Mouse (Mus musculus) cerebellum, postnatal 14 days (tissue): ENCODE data around the gene Gm9945.

Source experiments
- DNase-seq, 2 experiments: peaks; one replicate each; pipeline ENCODE4 v3.0.0; 2021; ENCODE audit warnings: mixed read lengths in 2 of 2

Gene Gm9945

GRCm38 (mm10) chr11:53463551-53464424, 16.2 kb upstream of the Gm9945 start:
- peak in 1 of 2 experiments; percentile 37 for DNase-seq

- peak; percentile 92 to 95 for DNase-seq
Measured at GRCm38 (mm10) chr11:53466231-53466971, 13.6 kb upstream of the Gm9945 start.

DNA sequence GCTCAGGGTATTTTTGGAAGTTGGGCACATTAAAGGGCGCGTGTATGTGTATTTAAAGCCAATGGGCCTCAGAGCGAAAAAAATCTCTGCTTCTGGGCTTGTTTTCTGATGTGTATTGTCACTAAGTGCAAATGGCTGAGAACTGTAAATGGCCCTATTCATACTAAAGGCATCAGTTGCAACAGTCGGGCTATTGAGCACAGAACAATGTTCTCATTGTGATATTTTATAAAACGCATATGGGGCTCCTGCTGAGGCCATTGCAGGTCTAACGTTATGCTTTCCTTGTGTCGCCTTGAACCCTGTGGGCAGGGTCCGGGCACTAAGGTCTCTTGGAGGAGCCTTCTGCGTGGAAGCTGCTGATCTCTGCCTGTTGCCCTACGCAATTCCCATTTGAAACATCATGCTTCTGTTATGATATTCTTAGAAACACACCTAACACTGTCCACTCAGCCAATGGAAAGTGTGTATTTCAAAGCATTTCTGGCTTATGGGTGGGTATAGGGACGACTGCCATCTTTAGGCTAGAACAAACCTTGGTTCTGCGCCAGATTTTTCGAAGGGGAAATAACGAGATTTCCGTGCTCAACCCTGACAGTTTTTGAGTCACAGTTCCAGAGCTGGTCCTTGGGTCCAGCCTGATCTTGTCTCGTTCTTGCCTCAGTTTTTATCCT, 10.5 kb upstream of the Gm9945 start:
- DNase-seq, result no peak

DNA sequence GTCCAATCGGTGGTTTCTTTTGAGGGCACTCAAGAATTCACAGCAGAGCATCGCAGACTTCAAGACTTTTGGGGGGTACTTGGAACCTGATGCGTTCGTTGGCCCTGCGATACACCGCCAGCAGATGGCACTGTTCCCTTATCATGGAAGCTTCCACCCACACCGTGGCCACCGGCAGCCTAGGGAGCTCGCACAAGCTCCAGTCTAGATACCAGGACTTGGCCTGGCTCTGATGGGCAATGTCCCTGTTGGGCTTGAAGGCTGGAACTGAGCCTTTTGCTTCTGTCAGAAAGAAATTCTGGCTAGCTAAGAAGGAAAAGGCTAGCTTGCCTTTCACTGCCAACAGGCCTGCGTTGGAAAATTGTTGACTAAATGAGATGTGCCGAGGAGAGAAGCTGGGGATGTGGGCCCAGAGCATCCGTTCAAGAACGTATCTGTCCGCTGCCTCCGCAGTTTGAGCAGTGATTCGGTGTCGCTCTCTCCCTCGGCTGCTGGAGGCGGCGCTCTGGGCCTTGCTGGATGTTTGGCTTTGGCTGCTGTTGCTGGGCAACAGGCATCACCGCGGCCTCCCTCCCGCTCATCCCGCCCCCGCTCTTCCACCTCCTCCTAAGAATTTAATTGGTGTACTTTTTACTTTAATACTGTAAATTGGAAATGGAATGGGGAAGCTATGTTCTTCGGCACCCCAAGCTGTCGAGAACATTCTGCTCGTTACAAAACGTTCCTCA, 9.8 kb upstream of the Gm9945 start, which contains the start of gene Gm9837:
Gm9837 (minus strand) TSS at position 512 of the 728 bp plus-strand sequence.
- peak; percentile 97 to 98 for DNase-seq

- no peak for DNase-seq
Measured at GRCm38 (mm10) chr11:53472709-53473108, 7.3 kb upstream of the Gm9945 start.

GRCm38 (mm10) chr11:53475620-53476019, 4.3 kb upstream of the Gm9945 start:
- DNase-seq, result no peak

GRCm38 (mm10) chr11:53477833-53478232, 2.1 kb upstream of the Gm9945 start:
- DNase-seq, result no peak

DNA sequence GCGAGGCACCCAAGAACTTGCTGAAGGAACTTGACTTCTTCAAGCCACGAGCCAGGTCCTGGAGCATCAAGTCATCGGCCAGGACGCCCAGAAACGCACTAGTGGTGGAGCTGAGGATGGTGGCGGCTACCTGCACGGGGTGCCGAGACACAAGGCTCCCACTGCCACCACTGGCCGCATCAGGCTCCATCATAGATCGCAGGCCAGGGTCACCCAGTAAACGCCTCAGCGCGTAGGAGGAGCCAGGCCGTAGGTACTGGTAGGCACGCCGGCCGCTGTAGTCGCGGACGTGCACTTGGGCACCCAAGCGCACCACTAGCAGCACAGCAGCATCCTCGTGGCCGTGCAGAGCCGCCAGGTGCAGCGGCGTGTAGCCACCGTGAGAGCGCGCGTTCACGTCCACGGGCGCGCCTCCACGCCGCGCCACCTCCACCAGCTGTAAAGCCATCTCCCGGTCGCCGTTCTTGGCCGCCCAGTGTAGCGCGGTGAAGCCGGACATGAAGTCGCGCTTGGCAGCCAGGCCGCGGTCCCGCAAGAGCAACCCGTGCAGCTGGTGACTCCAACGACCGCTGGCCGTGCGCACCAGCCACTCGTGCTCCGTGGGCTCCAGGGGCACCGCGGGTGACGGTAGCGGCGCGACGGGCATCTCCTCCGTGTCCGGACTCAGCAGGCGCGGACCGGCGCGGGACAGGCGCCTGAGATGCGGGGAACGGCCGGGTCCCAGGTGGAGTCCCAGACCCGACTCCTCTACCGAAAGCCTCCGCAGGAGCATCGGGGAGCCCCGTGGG, 1.4 kb upstream of the Gm9945 start:
- DNase-seq, result peak; percentile 62 to 63

GRCm38 (mm10) chr11:53479171-53479782, 689 bp upstream of the Gm9945 start:
- DNase-seq, result peak in 1 of 2 experiments; percentile 58

- no peak for DNase-seq
Measured at GRCm38 (mm10) chr11:53481088-53481730, 1.2 kb downstream of the Gm9945 start.

- peak; percentile 53 to 71 for DNase-seq
Measured at GRCm38 (mm10) chr11:53483159-53483891, 3.4 kb downstream of the Gm9945 start.

- DNase-seq, result peak in 1 of 2 experiments; percentile 29
Measured at GRCm38 (mm10) chr11:53485719-53486118, 5.8 kb downstream of the Gm9945 start.

DNA sequence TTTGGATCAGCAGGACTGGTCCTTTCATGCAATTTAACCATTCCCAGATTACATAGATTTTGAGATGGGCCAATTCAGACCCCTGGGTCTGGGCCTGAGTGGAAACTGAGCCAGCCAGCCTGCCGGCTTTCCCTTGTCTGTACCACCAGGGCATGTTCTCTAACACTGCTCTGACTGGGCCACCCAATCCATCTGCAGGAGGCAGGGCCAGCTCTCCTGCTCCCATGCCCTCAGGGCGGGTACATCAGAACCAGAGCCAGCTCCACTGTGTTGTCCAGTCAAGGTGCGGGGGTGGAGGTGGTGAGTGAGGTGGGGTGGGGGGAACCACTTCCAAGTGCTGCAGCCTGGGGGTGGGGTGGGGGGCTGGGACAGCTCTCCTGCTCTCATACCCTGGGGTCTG, 6.4 kb downstream of the Gm9945 start:
- no peak for DNase-seq

DNA sequence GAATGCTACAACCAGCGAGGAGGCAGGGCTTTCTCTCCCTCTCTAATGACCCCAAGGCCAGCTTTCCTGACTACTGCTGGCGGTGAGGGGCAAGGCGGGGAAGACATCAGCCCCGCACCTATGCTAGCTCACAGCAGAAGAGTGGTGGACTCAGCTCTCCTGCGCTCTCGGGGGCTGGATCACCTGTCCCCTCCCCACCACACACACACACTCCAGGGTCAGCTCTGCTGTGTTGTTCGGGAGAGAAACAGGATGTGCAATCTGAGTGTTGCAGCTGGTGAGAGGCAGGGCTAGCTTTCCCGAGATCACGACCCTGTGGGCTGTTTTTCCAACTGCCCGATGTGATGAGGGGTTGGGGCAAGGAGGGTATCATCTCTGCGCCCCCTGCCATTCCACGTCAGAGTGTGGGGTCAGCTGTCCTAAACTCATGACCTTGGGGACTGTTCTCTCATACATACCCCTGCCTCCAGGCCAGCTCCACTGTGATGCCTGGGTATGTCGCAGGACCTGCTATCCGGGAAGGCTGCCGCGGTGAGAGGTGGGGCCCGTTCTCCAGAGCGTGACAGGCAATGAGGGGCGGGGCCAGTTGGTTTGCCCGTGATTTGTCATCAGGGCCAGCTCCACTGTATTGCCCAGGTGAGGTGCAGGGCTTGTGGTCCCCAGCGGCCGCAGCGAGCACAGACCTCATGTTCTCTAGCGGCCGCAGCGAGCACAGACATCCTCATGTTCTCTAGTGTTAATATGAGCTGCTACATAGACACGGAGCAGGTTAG, 7.0 kb downstream of the Gm9945 start:
- peak; percentile 61 to 71 for DNase-seq

DNA sequence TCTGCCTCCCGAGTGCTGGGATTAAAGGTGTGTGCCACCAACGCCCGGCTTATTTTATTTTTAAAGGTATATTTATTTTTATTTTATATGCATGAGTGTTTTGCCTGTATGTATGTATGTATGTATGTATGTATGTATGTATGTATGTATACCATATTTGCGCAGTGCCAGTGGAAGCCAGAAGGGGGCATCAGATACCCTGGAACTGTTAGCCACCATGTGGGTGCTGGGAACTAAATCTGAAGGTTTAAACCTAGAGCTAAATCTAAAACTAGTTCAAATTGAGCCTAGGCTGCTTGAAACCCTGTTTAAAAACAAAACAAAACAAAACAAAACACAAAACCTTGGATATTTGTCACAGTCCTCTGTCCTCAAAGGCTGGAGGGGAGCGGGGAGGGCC, 9.0 kb downstream of the Gm9945 start:
- DNase-seq, result no peak

GRCm38 (mm10) chr11:53489421-53489820, 9.5 kb downstream of the Gm9945 start:
- no peak for DNase-seq

GRCm38 (mm10) chr11:53491954-53492401, 12.0 kb downstream of the Gm9945 start:
- no peak for DNase-seq

DNA sequence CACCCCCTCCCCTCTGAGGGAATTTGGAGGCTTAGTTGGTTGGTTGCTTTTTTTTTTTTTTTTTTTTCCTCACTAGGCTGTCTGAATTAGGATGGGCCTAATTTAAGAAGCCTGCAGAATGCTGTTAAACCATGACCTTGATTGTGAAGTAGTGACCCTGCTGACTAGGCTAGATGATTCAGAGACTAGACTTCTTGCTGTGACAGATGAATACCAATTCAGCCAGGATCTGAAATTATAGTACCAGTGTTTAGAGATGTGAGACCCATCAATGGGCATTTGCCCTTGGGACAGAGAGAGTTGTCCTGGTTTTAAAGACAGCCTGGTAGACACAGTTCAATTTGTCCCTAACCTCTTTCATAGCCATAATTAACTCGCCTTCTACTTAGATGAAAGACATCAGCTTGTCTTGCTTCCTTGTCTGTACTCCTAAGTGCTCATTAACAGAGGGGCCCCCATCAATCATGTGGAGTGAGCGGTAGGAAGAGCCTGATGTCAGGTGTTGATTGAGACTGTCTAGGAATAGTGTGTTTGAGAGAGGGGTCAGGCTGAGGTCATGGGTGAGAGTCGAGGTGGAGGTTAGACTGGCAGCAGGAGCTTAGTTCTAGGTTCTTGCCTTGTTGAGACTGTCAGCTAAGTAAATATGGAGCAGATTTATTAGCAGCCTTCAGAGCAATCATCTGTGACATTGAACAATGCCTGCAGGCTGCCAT, 13.4 kb downstream of the Gm9945 start:
- no peak for DNase-seq
